Mouse (Mus musculus) liver, embryonic 14.5 days (tissue): ENCODE results near the gene Ralgps1.

Experiments used
- CTCF ChIP-seq: IDR thresholded peaks from 2 replicates; pipeline ENCODE4 v1.5.1; 2016; ENCODE audit warnings: antibody characterized with exemption, low read depth, control low read depth
- EP300 ChIP-seq: IDR thresholded peaks from 2 replicates; pipeline ENCODE4 v1.6.1; 2016; ENCODE audit warnings: antibody characterized with exemption, low read depth

- TF ChIP-seq CTCF (no peak), EP300 (no peak)
Observed at GRCm38 (mm10) chr2:33353432-33353831, 17.9 kb downstream of the Ralgps1 start.
